Mouse (Mus musculus) regulatory T cell (primary cell): Measurements from ENCODE around the gene Insyn1.

Experiments
- in situ Hi-C: fragments of 300-600 bp; cut with MboI, MseI; formaldehyde crosslinking; loops from one replicate; pipeline ENCODE4 v1.15.1; 2025; ENCODE audit warnings: high pct_unique_total_duplicates

Gene Insyn1

GRCm38 (mm10) chr9:58534766-58535165 lies 46.4 kb downstream of the Insyn1 start:
- in situ Hi-C loops: no loop called here

GRCm38 (mm10) chr9:58535447-58536134 lies 47.2 kb downstream of the Insyn1 start:
- in situ Hi-C loops: no loop called here

- in situ Hi-C loops: no loop called here
Measured at GRCm38 (mm10) chr9:58537774-58538173, 49.4 kb downstream of the Insyn1 start.

DNA sequence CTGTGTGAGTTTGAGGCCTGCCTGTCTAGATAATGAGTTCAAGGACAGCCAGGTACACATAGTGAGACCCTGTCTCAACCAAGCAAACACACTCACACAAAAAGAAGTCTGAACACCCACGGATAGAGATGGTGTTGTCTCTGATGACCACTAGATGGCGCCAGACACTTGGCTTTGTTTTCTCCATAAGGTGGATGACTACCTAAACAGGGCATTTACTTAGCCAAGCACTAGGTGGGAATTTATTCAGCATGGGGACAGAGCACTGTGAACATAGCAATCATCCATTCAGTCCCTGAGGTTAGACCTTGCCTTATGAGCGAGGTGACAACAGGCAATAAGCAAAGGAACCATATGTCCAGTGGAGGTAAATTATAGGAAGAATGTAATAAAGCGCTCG lies 51.5 kb downstream of the Insyn1 start:
- in situ Hi-C loops: loop anchor here (5.0 to 10.0 kb wide), 2 partner anchors 37 to 335 kb away; no protein-coding TSS in a partner anchor

GRCm38 (mm10) chr9:58541895-58542338 lies 53.5 kb downstream of the Insyn1 start:
- in situ Hi-C loops: loop anchor here (5.0 to 10.0 kb wide), 2 partner anchors 35 to 333 kb away; no protein-coding TSS in a partner anchor

DNA sequence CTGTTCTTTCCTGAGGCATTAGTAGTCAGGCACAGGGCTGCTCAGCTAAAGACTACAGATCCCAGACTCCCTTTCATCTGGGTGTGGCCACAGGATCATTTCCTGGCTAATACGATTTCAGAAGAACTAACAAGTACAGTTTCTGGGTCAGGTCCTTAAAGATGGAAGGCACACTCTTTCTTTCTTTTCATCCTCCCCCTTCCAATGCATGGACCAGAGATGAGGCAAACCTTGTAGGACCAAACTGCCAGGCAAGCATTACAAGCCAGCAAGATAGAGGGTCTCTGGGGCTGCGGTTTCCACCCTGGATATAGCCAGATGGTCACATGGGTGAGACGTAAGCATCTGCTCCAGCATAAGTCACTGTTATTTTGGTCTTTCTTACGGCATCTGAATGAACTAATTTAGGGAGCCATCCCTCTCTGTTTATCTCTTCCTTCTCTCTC lies 56.5 kb downstream of the Insyn1 start:
- in situ Hi-C loops: loop anchor here (5.0 to 10.0 kb wide), 2 partner anchors 32 to 330 kb away; no protein-coding TSS in a partner anchor

- in situ Hi-C loops: loop anchor here (10.0 kb wide), 1 partner anchor 329 kb away; no protein-coding TSS in a partner anchor
Measured at GRCm38 (mm10) chr9:58545428-58545827, 57.0 kb downstream of the Insyn1 start.

- in situ Hi-C loops: loop anchor here (10.0 kb wide), 1 partner anchor 328 kb away; no protein-coding TSS in a partner anchor
Measured at GRCm38 (mm10) chr9:58546630-58547360, 58.4 kb downstream of the Insyn1 start.

GRCm38 (mm10) chr9:58548897-58549296 lies 60.5 kb downstream of the Insyn1 start:
- in situ Hi-C loops: loop anchor here (10.0 kb wide), 1 partner anchor 326 kb away; no protein-coding TSS in a partner anchor
